ENCODE assay signal across 8 mouse cellular contexts in the genomic region with DNA sequence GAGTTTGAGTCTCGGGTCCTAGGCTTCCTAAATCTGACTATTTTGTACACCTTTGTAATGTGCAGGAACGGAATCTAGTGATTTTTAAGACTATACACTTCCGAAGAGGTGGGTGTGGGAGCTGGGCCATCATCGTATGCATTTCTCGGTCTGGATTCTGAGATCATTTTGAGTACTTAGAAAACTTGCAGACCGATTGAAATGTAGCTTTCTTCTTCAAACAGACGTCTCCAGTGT. TPM values are rescaled to one million over a fixed set of nuclear protein-coding genes. Genes with fewer than 3 reads are reported as not detected.
DNase-seq lines count a peak whose midpoint lies in the region; ATAC-seq and TF ChIP-seq lines count a peak whose summit lies in the region.

A gene (plus strand): TSS at position 138 of the 237 bp plus-strand sequence.

- ATAC-seq in heart, postnatal 0 days (ENCODE audit: insufficient read depth, low read depth): no peak
- ATAC-seq in liver, embryonic 14.5 days (ENCODE audit: insufficient read depth): no peak

- H3K36me3 ChIP-seq in heart, postnatal 0 days (replicated peaks; ENCODE audit: control insufficient read depth, insufficient read depth, low read length): 0 out of 2 replicates have a peak, but pooled peaks cover 3% of the 10 kb centered on the region
- peaks cover 13% of the 10 kb centered on the region for H3K36me3 ChIP-seq in forebrain, embryonic 10.5 days (replicated peaks)
- peaks cover 3% of the 10 kb centered on the region; the same call in 1 of the 2 replicates for H3K36me3 ChIP-seq in liver, embryonic 14.5 days (replicated peaks; ENCODE audit: control insufficient read depth, insufficient read depth, low read depth)

- H3K4me1 ChIP-seq in heart, postnatal 0 days (ENCODE audit: control insufficient read depth, insufficient read depth): peaks cover 22% of the 10 kb centered on the region
- H3K4me1 ChIP-seq in forebrain, embryonic 10.5 days: peaks cover 25% of the 10 kb centered on the region
- peaks cover 4 to 12% of the 10 kb centered on the region in 2 experiments for H3K4me1 ChIP-seq in liver, embryonic 14.5 days (replicated peaks; ENCODE audit: control insufficient read depth in 2 of 2, insufficient read depth in 2 of 2, low read length in 1 of 2)

- peak within 1 kb of the TSS; percentile 89 for H3K4me2 ChIP-seq in heart, postnatal 0 days (ENCODE audit: low read depth, low read length)
- peak within 1 kb of the TSS; percentile 93 for H3K4me2 ChIP-seq in liver, embryonic 14.5 days (ENCODE audit: low read depth)

- H3K27ac ChIP-seq in heart, postnatal 0 days (ENCODE audit: low read depth): peak within 1 kb of the TSS; percentile 100
- H3K27ac ChIP-seq in forebrain, embryonic 10.5 days: peak within 1 kb of the TSS; percentile 95
- H3K27ac ChIP-seq in liver, embryonic 14.5 days: peak within 1 kb of the TSS; percentile 91

- H3K9me3 ChIP-seq in heart, postnatal 0 days (replicated peaks; ENCODE audit: control insufficient read depth, low read length): no peaks in the 10 kb centered on the region
- no peaks in the 10 kb centered on the region; the same call in 1 of the 2 replicates for H3K9me3 ChIP-seq in forebrain, embryonic 10.5 days
- H3K9me3 ChIP-seq in liver, embryonic 14.5 days (ENCODE audit: control insufficient read depth, low read length): no peaks in the 10 kb centered on the region

- no peak for TF ChIP-seq CTCF in heart, postnatal 0 days (IDR thresholded peaks at IDR 0.05; ENCODE audit: low read depth)
- TF ChIP-seq CTCF in liver, embryonic 14.5 days (IDR thresholded peaks at IDR 0.05; ENCODE audit: low read depth): no peak

- no peak for DNase-seq in heart, postnatal 0 days (ENCODE audit: low spot score)
- DNase-seq in heart, postnatal 14 days: no peak
- DNase-seq in ES-CJ7 (ENCODE audit: low read depth, low spot score): peak; percentile 31
- DNase-seq in forebrain, embryonic 10.5 days (ENCODE audit: extremely low spot score, low spot score): no peak
- DNase-seq in liver, embryonic 14.5 days (ENCODE audit: low read depth in 3 of 3, low spot score in 3 of 3): no peak
- DNase-seq in adrenal gland, postnatal 10 days: no peak
- DNase-seq in ovary, postnatal 10 days (ENCODE audit: low spot score): no peak
- DNase-seq in testis, postnatal 10 days (ENCODE audit: low spot score): no peak

- TF ChIP-seq EP300 in heart, postnatal 0 days (IDR thresholded peaks at IDR 0.05; ENCODE audit: low read depth): no peak
- TF ChIP-seq EP300 in liver, embryonic 14.5 days (IDR thresholded peaks at IDR 0.05; ENCODE audit: low read depth): no peak

- peak within 1 kb of the TSS; percentile 97 for H3K4me3 ChIP-seq in heart, postnatal 0 days (ENCODE audit: low read depth, low read length)
- H3K4me3 ChIP-seq in forebrain, embryonic 10.5 days: peak within 1 kb of the TSS; percentile 96
- peak within 1 kb of the TSS; percentile 99 for H3K4me3 ChIP-seq in liver, embryonic 14.5 days (ENCODE audit: insufficient read depth in 1 of 2, low read depth in 2 of 2, low read length in 2 of 2)

- intact Hi-C loops in heart, postnatal 14 days (cut with DNase I): loop anchor here (5.0 kb wide), 1 partner anchor 165 kb away; no protein-coding TSS in a partner anchor

- no peaks in the 10 kb centered on the region for H3K27me3 ChIP-seq in heart, postnatal 0 days (ENCODE audit: control insufficient read depth, insufficient read depth, low read length)
- no peaks in the 10 kb centered on the region for H3K27me3 ChIP-seq in forebrain, embryonic 10.5 days (ENCODE audit: poor library complexity, severe bottlenecking)
- H3K27me3 ChIP-seq in liver, embryonic 14.5 days (ENCODE audit: control insufficient read depth, insufficient read depth, low read length): no peaks in the 10 kb centered on the region

- 2% methylated on average over 7 of the region's 7 CpGs for whole genome bisulfite sequencing in heart, postnatal 0 days
- 5% methylated on average over 7 of the region's 7 CpGs for WGBS in forebrain, embryonic 10.5 days
- under 1% methylated on average over 7 of the region's 7 CpGs for WGBS in liver, embryonic 14.5 days (ENCODE audit: insufficient replicate concordance)

- H3K9ac ChIP-seq in heart, postnatal 0 days (replicated peaks; ENCODE audit: low read depth, low read length): peak within 1 kb of the TSS; percentile 99
- peak within 1 kb of the TSS; percentile 97 for H3K9ac ChIP-seq in liver, embryonic 14.5 days (replicated peaks)

RNA-seq across cellular contexts. Expression of the gene that starts here (rescaled TPM):
- total RNA-seq in heart, postnatal 0 days (2014; rRNA removed; ENCODE audit: low replicate concordance): 0.34 TPM in 1 of 2 replicates, not detected in the other
- polyA plus RNA-seq in heart, postnatal 0 days (2015; fragmentation: Nextera tagmentation; extraction: Ambion mirVana): 3.2 and 3.4 TPM in 2 replicates
- 1 to 10 TPM in 1 of 2 experiments, under 1 TPM in 1; 1.00 to 1.0 TPM for total RNA-seq in heart, postnatal 14 days (2021)
- 6.2 and 8.8 TPM in 2 replicates for polyA plus RNA-seq in forebrain, embryonic 10.5 days (2016; fragmentation: Nextera tagmentation; extraction: Ambion mirVana)
- polyA plus RNA-seq in liver, embryonic 14.5 days (2012; rRNA removed): 1.2 and 1.6 TPM in 2 replicates
- polyA plus RNA-seq in liver, embryonic 14.5 days (2014; fragmentation: Nextera tagmentation; extraction: Ambion mirVana): 1.7 and 2.0 TPM in 2 replicates
- 1 to 10 TPM; 2.1 to 3.3 TPM for total RNA-seq in adrenal gland, postnatal 10 days (2021)
